Mouse (Mus musculus): ENCODE results near the gene Ppp1ca.
A peak's percentile ranks its signal among the peaks of the same experiment; 100 is the strongest.

Ppp1ca gene

GRCm38 (mm10) chr19:4191528-4192250 is at the start of gene Ppp1ca:
Ppp1ca (plus strand) TSS chr19:4192065.
- DNase-seq: peak; percentile 97

GRCm38 (mm10) chr19:4142416-4143173 is 49.3 kb upstream of the Ppp1ca start:
- DNase-seq: no peak

- DNase-seq: no peak
Measured at GRCm38 (mm10) chr19:4143759-4144268, 48.1 kb upstream of the Ppp1ca start, which contains the start of gene Cabp4. Cabp4 (minus strand) TSS chr19:4144033.

GRCm38 (mm10) chr19:4144550-4145498 is 47.0 kb upstream of the Ppp1ca start:
- DNase-seq: no peak

DNA sequence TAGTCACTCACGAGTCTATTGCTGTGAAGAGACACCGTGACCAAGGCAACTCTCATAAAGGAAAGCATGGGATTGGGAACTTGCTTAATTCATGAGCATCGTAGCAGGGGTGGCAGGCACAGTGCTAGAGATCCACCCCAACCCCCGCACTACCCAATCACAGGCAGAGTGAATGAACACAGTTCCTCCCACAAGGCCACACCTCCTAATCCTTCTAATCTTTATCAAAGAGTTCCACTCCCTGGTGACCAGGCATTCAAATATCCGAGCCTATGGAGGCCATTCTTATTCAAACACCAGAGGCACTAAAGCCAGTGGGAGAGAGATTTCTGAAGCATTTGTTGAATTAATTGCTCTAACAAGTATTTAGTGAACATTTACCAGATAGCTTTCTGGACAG is 45.9 kb upstream of the Ppp1ca start:
- DNase-seq: no peak

DNA sequence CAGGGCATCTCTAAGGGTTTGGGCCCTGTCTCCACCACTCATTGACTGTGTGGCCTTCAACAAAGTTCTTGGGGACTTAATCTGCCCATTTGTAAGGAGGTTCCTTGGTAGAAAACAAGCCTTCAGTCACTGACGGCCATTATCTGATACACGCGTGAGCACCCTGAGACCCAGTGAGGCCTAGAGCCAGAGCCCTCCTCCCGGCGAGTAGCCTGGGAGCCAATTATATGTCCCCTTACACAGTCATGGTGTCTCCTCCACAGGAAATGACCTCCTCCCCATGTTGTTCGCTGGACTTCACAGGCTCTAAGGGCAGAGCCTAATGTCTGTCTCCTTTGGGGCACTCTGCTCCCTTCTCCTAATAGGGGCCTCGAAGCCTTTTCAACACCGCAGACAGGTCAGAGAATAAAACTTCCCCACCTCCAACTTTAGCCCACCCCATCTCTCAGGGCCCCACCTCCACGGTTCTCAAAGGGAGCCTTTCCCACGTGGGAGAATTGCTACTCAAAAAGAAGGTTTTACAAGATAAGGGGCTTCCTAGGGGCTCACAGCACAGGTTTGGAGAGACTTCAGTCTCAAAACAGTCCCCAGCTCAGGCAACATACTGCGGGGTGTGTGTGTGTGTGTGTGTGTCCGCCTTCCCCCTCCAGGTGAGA is 45.4 kb upstream of the Ppp1ca start:
- DNase-seq: no peak

DNA sequence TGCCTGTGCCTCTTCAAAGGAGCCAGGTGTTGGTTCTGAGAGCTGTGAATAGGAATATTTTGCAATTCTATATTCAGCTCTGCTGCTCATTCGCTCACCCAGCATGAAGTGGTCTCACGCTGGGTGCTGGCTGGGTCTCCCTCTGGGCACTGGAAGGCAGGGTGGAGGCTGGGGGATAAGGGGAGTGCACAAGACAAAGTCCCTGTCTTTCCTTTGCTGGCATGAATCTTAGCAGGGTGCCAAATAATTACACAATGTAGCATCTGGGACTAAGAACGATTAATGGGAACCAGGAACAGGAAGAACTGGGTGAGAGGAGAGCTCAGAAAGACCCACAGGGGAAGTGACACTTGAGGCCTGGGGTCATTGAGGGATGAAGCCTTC is 44.9 kb upstream of the Ppp1ca start:
- no peak for DNase-seq

GRCm38 (mm10) chr19:4147782-4148490 is 43.9 kb upstream of the Ppp1ca start:
- DNase-seq: no peak

- peak; percentile 96 for DNase-seq
Measured at GRCm38 (mm10) chr19:4148491-4148806, 43.4 kb upstream of the Ppp1ca start, which contains the start of gene Coro1b. Coro1b (plus strand) TSS chr19:4148619.

DNA sequence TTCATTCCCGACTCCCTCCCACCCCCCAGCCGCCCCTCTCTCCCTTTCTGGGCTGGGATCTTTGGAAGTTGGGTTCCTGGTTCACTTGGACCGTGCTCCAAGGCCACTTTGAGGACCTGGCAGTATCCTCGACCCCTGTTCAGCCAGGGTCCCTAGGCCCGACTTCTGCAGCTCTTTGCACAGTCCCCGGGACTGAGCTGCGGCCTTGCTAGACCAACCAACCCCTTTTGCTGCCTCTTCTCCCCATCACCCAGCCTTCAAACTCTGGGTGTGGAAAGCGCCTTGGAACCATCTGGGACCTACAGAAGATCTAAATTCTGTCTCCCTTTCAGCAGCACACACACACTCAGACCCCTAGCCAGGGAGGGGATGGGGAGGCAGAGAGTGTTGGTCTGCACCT is 43.0 kb upstream of the Ppp1ca start:
- DNase-seq: no peak

DNA sequence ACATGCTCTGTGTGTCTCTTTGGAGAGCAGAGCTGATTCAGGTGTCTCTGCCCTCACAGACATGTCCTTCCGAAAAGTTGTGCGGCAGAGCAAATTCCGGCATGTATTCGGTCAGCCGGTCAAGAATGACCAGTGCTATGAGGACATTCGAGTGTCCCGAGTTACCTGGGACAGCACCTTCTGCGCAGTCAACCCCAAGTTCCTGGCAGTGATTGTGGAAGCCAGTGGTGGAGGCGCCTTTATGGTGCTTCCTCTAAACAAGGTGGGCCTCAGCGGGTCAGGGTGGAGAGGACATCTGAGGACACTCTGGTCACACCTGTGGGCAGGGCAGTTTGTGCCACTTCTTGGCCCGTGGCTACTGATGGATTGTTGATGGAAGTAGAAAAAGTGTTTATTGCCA is 42.6 kb upstream of the Ppp1ca start:
- no peak for DNase-seq

- no peak for DNase-seq
Measured at GRCm38 (mm10) chr19:4149764-4150461, 42.0 kb upstream of the Ppp1ca start.

GRCm38 (mm10) chr19:4150567-4151487 is 41.0 kb upstream of the Ppp1ca start:
- no peak for DNase-seq

GRCm38 (mm10) chr19:4151488-4151860 is 40.4 kb upstream of the Ppp1ca start:
- DNase-seq: no peak

DNA sequence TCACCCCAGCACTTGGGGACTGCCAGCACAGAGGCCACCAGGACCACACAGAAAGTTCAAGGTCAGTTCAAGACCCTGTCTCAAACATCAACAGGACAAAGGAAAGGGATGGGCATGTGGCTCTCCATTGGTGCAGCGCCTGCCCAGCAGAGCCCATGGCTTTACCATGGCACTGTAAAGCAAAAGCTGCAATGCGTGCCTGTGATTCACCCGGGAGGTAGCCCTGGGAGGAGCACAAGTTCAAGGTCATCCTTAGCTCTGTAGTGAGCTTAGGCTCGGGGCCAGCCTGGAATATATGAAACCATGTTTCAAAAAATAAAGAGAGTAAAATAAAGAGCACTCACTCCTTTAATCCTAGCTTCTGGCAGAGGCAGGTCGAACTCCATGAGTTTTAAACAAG is 40.0 kb upstream of the Ppp1ca start:
- DNase-seq: no peak

DNA sequence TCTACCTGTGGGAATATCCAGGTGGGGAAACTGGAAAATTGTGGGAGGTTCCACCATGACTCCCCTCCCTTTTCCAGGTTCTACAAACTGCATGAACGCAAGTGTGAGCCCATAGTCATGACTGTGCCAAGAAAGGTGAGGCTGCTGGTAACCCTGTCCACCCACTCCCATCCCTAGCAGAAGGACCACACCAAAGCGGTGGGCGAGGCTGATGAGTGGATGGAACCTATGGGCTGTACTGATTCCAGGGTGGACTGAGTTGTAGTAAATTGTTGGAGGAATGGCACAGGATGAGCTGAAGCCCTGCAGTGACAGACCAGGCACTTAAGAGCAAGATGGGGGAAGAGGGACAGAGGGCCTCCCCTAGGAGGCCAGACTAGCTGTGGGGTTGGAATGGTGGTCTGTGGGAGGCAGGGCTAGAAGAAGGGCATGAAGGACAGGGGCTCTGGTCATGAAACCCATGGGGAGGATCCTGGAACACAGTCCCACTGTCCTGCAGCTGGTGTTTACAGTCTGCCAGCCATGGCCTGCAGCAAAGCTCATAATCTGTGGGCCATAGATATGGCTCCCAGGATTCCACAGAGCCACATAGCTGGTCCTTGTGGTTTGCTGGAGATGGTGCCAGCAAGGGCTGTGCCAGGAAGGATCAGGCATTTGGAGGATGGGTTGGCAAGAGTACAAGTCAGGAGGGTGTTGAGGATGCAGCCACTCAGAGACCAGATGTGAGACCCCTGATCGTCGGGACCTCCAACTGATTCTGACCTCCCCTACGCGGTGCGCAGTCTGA is 39.2 kb upstream of the Ppp1ca start:
- DNase-seq: no peak

GRCm38 (mm10) chr19:4153232-4153654 is 38.6 kb upstream of the Ppp1ca start, which contains the start of gene Ptprcap:
Ptprcap (plus strand) TSS chr19:4153604.
- peak; percentile 74 for DNase-seq

DNA sequence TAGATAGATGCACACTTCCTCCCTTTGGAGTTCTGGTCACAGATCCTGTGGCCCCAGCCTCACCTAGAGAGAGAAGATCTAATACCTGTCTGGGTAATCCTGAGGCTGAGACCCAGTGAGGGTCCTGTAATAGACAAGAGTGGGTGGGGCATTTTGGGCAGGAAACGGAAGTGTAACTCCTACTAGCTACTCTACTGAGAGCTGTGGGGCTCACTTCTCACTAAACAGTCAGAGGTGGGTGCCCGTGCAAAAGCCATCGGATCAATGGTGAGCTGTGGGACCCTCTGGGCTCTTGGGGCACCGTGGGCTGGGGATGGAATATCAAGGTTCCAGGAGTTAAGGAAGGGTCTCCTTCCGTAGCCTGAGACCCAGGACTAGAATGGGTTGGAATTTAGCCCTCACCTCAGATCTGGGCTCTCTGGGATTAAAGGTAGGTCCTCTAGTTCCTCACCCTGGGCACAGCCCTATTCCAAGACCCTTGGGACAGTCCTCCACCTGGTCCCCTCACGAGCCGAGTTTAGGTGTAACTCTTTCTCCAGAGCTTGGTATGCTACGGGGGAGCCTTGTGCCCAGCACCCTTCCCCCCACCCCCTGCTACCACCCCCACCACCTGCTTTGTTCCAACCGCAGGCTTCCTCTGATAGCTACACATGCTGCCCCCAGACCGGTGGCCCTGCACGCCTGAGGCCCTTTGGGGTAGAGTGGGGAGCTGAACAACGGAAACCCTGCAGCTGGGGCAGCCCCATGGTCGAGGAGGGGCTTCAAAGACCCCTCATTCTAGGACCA is 37.2 kb upstream of the Ppp1ca start:
- DNase-seq: no peak
